Mouse (Mus musculus): ENCODE measurements around the gene Sdhaf1. TPM values are rescaled to one million over a fixed set of nuclear protein-coding genes. Genes with fewer than 3 reads are reported as not detected.

Gene Sdhaf1
- polyA plus RNA-seq, 1 experiment = 10.1 TPM

DNA sequence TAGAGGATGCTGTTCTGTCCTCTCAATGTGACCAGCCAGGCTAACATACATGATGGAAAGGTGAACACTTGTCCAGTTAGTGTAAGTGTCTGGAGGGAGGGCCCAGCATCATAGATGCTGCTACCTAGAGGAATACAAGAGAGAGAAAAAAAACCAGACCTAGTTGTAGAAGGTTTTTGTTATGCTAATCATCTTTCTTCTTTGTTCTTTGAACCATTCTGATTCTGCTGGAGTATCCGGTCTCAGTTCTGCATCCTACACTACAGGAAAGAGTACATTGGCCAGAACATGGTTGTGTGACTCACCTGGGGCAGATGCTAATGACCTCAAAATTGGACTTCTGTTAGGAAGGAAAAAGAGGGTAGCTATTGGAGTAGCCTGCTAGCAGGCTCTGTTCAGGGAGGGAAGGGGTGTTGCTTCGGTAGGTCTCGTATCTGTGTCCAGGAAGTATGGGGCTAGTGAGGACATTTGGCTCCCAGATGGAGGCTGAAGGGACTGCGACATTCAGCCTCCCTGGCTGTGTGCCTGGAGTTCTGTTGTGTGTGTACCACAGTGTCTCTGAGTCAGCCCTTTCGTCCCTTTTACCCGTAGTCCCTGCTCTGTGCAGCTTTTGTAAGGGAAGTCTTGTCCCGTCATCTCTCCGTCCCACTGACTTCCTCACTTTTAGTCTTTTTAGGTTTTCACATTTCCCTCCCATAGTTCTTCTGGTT, 36.8 kb downstream of the Sdhaf1 start:
- WGBS = 44% methylated on average over 8 of the region's 8 CpGs
- Histone ChIP-seq H3K27ac (ENCODE audit: control insufficient read depth, insufficient read depth, low read depth, low read length, poor library complexity) (no peak overlapping the region), H3K4me1 (ENCODE audit: control insufficient read depth, insufficient read depth, low read length) (no peaks in the 10 kb centered on the region), H3K4me3 (replicated peaks; ENCODE audit: control insufficient read depth, low read depth, low read length) (no peak overlapping the region)
- TF ChIP-seq POLR2A (IDR thresholded peaks at IDR 0.05; ENCODE audit: borderline replicate concordance, control insufficient read depth, low read depth, low read length) (no peak), CTCF (IDR thresholded peaks at IDR 0.05; ENCODE audit: control insufficient read depth, insufficient read depth, low read length) (no peak)

DNA sequence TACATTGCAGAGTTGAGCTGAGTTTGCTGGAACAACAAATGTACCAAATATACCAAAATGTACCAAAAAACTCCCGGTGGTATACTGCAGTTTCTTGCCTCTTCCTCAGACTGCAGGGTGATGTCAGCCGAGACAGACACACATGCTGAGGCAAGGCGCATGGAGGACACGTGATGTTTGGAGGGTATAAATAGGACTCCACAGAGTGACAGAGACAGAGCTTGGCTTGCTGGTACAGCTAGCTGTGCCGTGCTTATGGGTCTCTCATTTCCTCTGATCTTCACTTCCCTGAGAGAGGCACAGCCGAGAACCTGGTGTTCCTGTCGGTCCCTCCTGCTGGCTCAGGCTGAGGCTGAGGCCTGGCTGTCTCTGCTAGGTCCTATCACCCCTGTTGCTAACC, 41.0 kb downstream of the Sdhaf1 start:
- WGBS = 78% methylated on average over 7 of the region's 7 CpGs
- no peak overlapping the region for H3K4me3 ChIP-seq (replicated peaks; ENCODE audit: control insufficient read depth, low read depth, low read length)
- no peaks in the 10 kb centered on the region; the same call in 1 of the 2 replicates for H3K4me1 ChIP-seq (ENCODE audit: control insufficient read depth, insufficient read depth, low read length)
- H3K27ac ChIP-seq (ENCODE audit: control insufficient read depth, insufficient read depth, low read depth, low read length, poor library complexity) = no peak overlapping the region
- TF ChIP-seq POLR2A (IDR thresholded peaks at IDR 0.05; ENCODE audit: borderline replicate concordance, control insufficient read depth, low read depth, low read length) = no peak
- TF ChIP-seq CTCF (IDR thresholded peaks at IDR 0.05; ENCODE audit: control insufficient read depth, insufficient read depth, low read length) = no peak

DNA sequence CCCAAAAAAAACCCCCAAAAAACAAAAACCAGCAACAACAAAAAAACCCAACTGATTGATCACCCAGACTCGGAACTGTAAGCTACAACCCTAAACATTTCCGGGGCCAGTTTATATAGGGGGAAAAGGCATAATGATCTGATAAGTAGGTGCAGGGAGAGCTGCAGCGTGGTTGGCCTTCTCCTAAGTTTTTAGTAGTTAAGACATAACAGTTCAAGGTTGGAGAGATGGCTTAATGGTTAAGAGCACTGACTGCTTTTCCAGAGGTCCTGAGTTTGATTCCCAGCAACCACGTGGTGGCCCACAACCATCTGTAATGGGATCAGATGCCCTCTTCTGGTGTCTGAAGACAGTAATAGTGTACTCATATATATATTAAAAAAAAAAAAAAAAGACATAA, 42.2 kb downstream of the Sdhaf1 start:
- H3K27ac ChIP-seq (ENCODE audit: control insufficient read depth, insufficient read depth, low read depth, low read length, poor library complexity) = no peak overlapping the region
- no peak for TF ChIP-seq CTCF (IDR thresholded peaks at IDR 0.05; ENCODE audit: control insufficient read depth, insufficient read depth, low read length)
- TF ChIP-seq POLR2A (IDR thresholded peaks at IDR 0.05; ENCODE audit: borderline replicate concordance, control insufficient read depth, low read depth, low read length) = no peak
- H3K4me1 ChIP-seq (ENCODE audit: control insufficient read depth, insufficient read depth, low read length) = no peaks in the 10 kb centered on the region; the same call in 1 of the 2 replicates
- H3K4me3 ChIP-seq (replicated peaks; ENCODE audit: control insufficient read depth, low read depth, low read length) = no peak overlapping the region
- 81% methylated on average over 4 of the region's 4 CpGs for WGBS

DNA sequence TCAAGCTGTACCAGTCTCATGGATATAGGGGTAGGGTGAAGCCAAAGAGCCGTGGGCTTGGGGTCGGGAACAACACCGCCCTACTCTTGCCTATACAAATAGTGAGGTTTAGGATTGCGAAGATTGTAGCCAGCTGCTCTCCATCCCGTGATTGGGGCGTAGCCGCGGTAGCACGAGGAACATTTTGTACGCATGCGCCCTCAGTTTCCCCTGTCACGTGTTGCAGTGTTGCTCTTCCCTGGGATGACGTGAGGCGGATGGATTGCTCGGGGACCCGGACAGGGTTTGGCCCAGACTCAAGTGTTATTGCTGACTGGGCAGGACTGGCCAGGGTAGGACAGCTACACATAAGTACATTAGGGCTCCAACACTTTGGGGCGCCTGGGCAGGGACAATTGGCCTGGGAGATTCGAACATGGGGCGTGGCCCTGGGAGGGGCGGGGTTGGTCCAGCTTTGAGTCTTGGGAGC, 43.0 kb downstream of the Sdhaf1 start:
- Histone ChIP-seq H3K4me1 (ENCODE audit: control insufficient read depth, insufficient read depth, low read length) (no peaks in the 10 kb centered on the region; the same call in 1 of the 2 replicates), H3K27ac (ENCODE audit: control insufficient read depth, insufficient read depth, low read depth, low read length, poor library complexity) (peak overlapping the region; percentile 90), H3K4me3 (replicated peaks; ENCODE audit: control insufficient read depth, low read depth, low read length) (peak overlapping the region; percentile 82)
- TF ChIP-seq CTCF (IDR thresholded peaks at IDR 0.05; ENCODE audit: control insufficient read depth, insufficient read depth, low read length) (peak; percentile 14; the same call in 1 of the 2 replicates), POLR2A (IDR thresholded peaks at IDR 0.05; ENCODE audit: borderline replicate concordance, control insufficient read depth, low read depth, low read length) (0 out of 2 replicates have a peak, but pooled peaks have one; percentile 34)
- WGBS = under 1% methylated on average over 20 of the region's 20 CpGs

DNA sequence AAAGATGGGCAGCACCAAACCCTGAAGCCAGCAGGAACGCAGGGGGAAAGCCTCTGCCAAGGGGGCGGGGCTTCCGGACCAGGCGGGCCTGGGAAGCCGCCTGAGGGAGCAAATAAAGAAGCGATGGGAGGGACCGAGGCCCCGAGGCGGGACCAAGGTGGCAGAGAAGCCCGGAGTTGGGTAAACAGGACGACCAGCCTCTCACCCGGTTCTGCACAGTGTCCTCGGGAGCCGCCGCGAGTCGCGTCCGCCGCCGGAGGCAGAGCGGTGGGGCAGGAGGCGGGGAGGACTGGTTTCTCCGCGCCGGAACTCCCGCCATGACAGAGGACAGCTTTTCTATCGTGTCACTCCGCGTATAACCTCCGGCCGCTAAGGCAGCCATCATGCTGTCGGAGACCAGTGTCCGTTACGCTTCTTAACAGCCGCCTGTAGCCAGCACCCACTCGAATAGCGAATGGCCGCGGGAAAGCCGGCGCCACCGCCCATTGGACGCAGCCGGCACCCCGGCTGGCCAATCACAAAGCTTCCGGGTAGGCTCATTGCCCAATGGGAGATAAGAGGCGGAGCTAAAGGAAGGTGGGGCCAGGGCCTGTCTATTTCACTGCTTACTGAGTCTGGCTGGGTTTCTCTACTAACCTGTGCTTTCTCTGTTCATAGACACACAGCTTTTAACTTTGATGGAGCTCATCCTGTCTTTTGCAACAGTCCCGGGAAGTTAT, 43.6 kb downstream of the Sdhaf1 start, which contains the start of the genes Thap8 and Wdr62:
Gene Thap8 (plus strand): TSS at position 144 of the 719 bp plus-strand sequence.
Gene Wdr62 (minus strand): TSS at position 469 of the 719 bp plus-strand sequence.
- Histone ChIP-seq H3K27ac (ENCODE audit: control insufficient read depth, insufficient read depth, low read depth, low read length, poor library complexity) (peak within 1 kb of the TSS; percentile 90), H3K4me3 (replicated peaks; ENCODE audit: control insufficient read depth, low read depth, low read length) (peak within 1 kb of the TSS; percentile 82), H3K4me1 (ENCODE audit: control insufficient read depth, insufficient read depth, low read length) (no peaks in the 10 kb centered on the region; the same call in 1 of the 2 replicates)
- WGBS = under 1% methylated on average over 49 of the region's 49 CpGs
- peak; percentile 60; the same call in 1 of the 2 replicates for TF ChIP-seq POLR2A (IDR thresholded peaks at IDR 0.05; ENCODE audit: borderline replicate concordance, control insufficient read depth, low read depth, low read length)
- TF ChIP-seq CTCF (IDR thresholded peaks at IDR 0.05; ENCODE audit: control insufficient read depth, insufficient read depth, low read length) = no peak

DNA sequence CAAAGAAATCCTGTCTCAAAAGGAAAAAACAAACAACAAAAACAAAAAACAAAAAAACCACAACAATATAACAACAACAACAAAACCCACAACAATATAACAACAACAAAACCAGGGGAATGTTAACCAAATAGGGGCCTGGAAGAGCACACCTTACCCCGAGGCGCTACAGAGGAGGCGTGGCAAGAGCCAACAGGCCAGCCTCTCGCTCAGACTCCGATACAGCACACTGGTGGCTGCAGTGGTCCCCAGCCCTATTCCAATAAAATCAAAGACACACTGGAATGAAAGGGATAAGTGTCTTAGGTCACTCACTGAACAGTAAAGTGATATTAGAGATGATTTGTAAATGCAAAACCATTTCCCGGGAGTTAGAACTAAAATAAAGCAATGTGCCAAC, 44.2 kb downstream of the Sdhaf1 start:
- TF ChIP-seq POLR2A (IDR thresholded peaks at IDR 0.05; ENCODE audit: borderline replicate concordance, control insufficient read depth, low read depth, low read length) (no peak), CTCF (IDR thresholded peaks at IDR 0.05; ENCODE audit: control insufficient read depth, insufficient read depth, low read length) (no peak)
- WGBS = under 1% methylated on average over 6 of the region's 6 CpGs
- Histone ChIP-seq H3K4me1 (ENCODE audit: control insufficient read depth, insufficient read depth, low read length) (no peaks in the 10 kb centered on the region; the same call in 1 of the 2 replicates), H3K4me3 (replicated peaks; ENCODE audit: control insufficient read depth, low read depth, low read length) (peak overlapping the region; percentile 82), H3K27ac (ENCODE audit: control insufficient read depth, insufficient read depth, low read depth, low read length, poor library complexity) (peak overlapping the region; percentile 90; the same call in 1 of the 2 replicates)

DNA sequence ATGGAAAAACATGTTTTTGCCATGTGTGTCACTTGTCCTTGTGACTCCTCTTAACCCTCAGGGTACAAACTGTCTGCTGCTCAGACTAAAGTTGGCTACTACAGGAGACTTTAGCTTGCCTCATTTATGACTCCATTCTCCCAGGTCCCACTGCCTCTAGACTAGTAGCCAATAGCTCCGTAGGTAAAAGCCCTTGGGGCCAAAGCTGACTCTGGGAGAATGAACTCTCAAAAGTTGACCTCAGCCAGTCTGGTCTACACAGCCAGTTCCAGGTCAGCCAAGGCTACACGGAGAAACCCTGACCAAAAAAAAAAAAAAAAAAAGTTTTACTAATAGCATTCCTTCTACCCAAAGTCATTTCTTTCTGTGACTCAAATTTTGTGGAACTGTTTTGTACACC, 44.8 kb downstream of the Sdhaf1 start:
- 48% methylated on average over 2 of the region's 2 CpGs for WGBS
- no peak for TF ChIP-seq POLR2A (IDR thresholded peaks at IDR 0.05; ENCODE audit: borderline replicate concordance, control insufficient read depth, low read depth, low read length)
- TF ChIP-seq CTCF (IDR thresholded peaks at IDR 0.05; ENCODE audit: control insufficient read depth, insufficient read depth, low read length) = no peak
- no peak overlapping the region for H3K27ac ChIP-seq (ENCODE audit: control insufficient read depth, insufficient read depth, low read depth, low read length, poor library complexity)
- no peak overlapping the region for H3K4me3 ChIP-seq (replicated peaks; ENCODE audit: control insufficient read depth, low read depth, low read length)
- no peaks in the 10 kb centered on the region; the same call in 1 of the 2 replicates for H3K4me1 ChIP-seq (ENCODE audit: control insufficient read depth, insufficient read depth, low read length)

DNA sequence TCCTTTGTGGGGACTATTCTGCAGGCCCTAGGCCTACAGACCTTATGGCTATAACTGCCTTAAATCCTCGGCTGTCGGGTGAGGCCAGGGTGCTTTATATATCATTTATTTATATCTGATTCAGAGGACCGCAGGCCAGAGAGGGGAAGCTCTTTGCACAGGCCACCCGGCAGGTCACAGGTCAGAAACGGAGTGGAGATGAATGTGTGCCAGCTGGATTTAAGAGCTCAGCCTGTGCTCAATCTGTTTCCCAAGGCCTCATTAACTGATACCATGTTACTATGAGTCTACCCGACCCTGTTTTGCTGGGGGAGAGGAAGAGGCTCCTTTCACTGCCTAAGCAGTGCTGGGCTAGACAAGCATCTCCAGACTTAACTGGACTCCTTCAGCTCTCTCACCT, 49.3 kb downstream of the Sdhaf1 start:
- 89% methylated on average over 6 of the region's 6 CpGs for WGBS
- no peaks in the 10 kb centered on the region for H3K4me1 ChIP-seq (ENCODE audit: control insufficient read depth, insufficient read depth, low read length)
- no peak for TF ChIP-seq POLR2A (IDR thresholded peaks at IDR 0.05; ENCODE audit: borderline replicate concordance, control insufficient read depth, low read depth, low read length)
- no peak for TF ChIP-seq CTCF (IDR thresholded peaks at IDR 0.05; ENCODE audit: control insufficient read depth, insufficient read depth, low read length)
- no peak overlapping the region for H3K27ac ChIP-seq (ENCODE audit: control insufficient read depth, insufficient read depth, low read depth, low read length, poor library complexity)
- no peak overlapping the region for H3K4me3 ChIP-seq (replicated peaks; ENCODE audit: control insufficient read depth, low read depth, low read length)

Other genes starting within 250 kb of the Sdhaf1 start
- not detected in 2 replicates for gene Gm26920, start 233.5 kb downstream of the Sdhaf1 start, polyA plus RNA-seq (2011; ENCODE audit: insufficient read depth, insufficient read length, low replicate concordance, missing spikeins)
- 2.0 and 5.9 TPM in 2 replicates for gene Zfp566, start 233.4 kb downstream of the Sdhaf1 start, polyA plus RNA-seq (2011; ENCODE audit: insufficient read depth, insufficient read length, low replicate concordance, missing spikeins)
- gene Zfp260, start 229.1 kb downstream of the Sdhaf1 start, polyA plus RNA-seq (2011; ENCODE audit: insufficient read depth, insufficient read length, low replicate concordance, missing spikeins) = 9.3 and 27.6 TPM in 2 replicates
- gene Zfp382, start 202.0 kb downstream of the Sdhaf1 start, polyA plus RNA-seq (2011; ENCODE audit: insufficient read depth, insufficient read length, low replicate concordance, missing spikeins) = 0.57 and 0.95 TPM in 2 replicates
- gene Zfp146, start 154.1 kb downstream of the Sdhaf1 start, polyA plus RNA-seq (2011; ENCODE audit: insufficient read depth, insufficient read length, low replicate concordance, missing spikeins) = 11.2 and 13.7 TPM in 2 replicates
- gene Cox7a1, start 139.8 kb downstream of the Sdhaf1 start, polyA plus RNA-seq (2011; ENCODE audit: insufficient read depth, insufficient read length, low replicate concordance, missing spikeins) = 6.8 TPM in 1 of 2 replicates, not detected in the other
- 120 and 171 TPM in 2 replicates for gene Capns1, start 125.1 kb downstream of the Sdhaf1 start, polyA plus RNA-seq (2011; ENCODE audit: insufficient read depth, insufficient read length, low replicate concordance, missing spikeins)
- gene Polr2i, start 91.9 kb downstream of the Sdhaf1 start, polyA plus RNA-seq (2011; ENCODE audit: insufficient read depth, insufficient read length, low replicate concordance, missing spikeins) = 41.5 and 50.8 TPM in 2 replicates
- gene Tbcb, start 91.6 kb downstream of the Sdhaf1 start, polyA plus RNA-seq (2011; ENCODE audit: insufficient read depth, insufficient read length, low replicate concordance, missing spikeins) = 24.0 and 67.8 TPM in 2 replicates
- not detected in 2 replicates for gene Ovol3, start 88.2 kb downstream of the Sdhaf1 start, polyA plus RNA-seq (2011; ENCODE audit: insufficient read depth, insufficient read length, low replicate concordance, missing spikeins)
- not detected in 2 replicates for gene Thap8, start 43.8 kb downstream of the Sdhaf1 start, polyA plus RNA-seq (2011; ENCODE audit: insufficient read depth, insufficient read length, low replicate concordance, missing spikeins)
- gene Wdr62, start 43.5 kb downstream of the Sdhaf1 start, polyA plus RNA-seq (2011; ENCODE audit: insufficient read depth, insufficient read length, low replicate concordance, missing spikeins) = 33.7 and 45.3 TPM in 2 replicates
- 3.2 and 3.5 TPM in 2 replicates for gene Clip3, start 32.2 kb downstream of the Sdhaf1 start, polyA plus RNA-seq (2011; ENCODE audit: insufficient read depth, insufficient read length, low replicate concordance, missing spikeins)
- 11.7 and 23.3 TPM in 2 replicates for gene Alkbh6, start 15.2 kb downstream of the Sdhaf1 start, polyA plus RNA-seq (2011; ENCODE audit: insufficient read depth, insufficient read length, low replicate concordance, missing spikeins)
- gene Syne4, start 9.1 kb downstream of the Sdhaf1 start, polyA plus RNA-seq (2011; ENCODE audit: insufficient read depth, insufficient read length, low replicate concordance, missing spikeins) = 1.3 and 8.9 TPM in 2 replicates
- 0.56 TPM in 1 of 2 replicates, not detected in the other for gene E130208F15Rik, start 2.2 kb downstream of the Sdhaf1 start, polyA plus RNA-seq (2011; ENCODE audit: insufficient read depth, insufficient read length, low replicate concordance, missing spikeins)
- 0.45 and 0.70 TPM in 2 replicates for gene Lrfn3, start 38.9 kb upstream of the Sdhaf1 start, polyA plus RNA-seq (2011; ENCODE audit: insufficient read depth, insufficient read length, low replicate concordance, missing spikeins)
- 164 and 433 TPM in 2 replicates for gene Tyrobp, start 89.9 kb upstream of the Sdhaf1 start, polyA plus RNA-seq (2011; ENCODE audit: insufficient read depth, insufficient read length, low replicate concordance, missing spikeins)
- gene Hcst, start 96.0 kb upstream of the Sdhaf1 start, polyA plus RNA-seq (2011; ENCODE audit: insufficient read depth, insufficient read length, low replicate concordance, missing spikeins) = 47.8 and 107 TPM in 2 replicates
- gene Nfkbid, start 97.8 kb upstream of the Sdhaf1 start, polyA plus RNA-seq (2011; ENCODE audit: insufficient read depth, insufficient read length, low replicate concordance, missing spikeins) = 12.3 and 34.2 TPM in 2 replicates
- gene Aplp1, start 121.6 kb upstream of the Sdhaf1 start, polyA plus RNA-seq (2011; ENCODE audit: insufficient read depth, insufficient read length, low replicate concordance, missing spikeins) = 6.2 TPM in 1 of 2 replicates, not detected in the other
- gene Kirrel2, start 133.8 kb upstream of the Sdhaf1 start, polyA plus RNA-seq (2011; ENCODE audit: insufficient read depth, insufficient read length, low replicate concordance, missing spikeins) = 0.25 and 4.8 TPM in 2 replicates
- gene Nphs1, start 134.4 kb upstream of the Sdhaf1 start, polyA plus RNA-seq (2011; ENCODE audit: insufficient read depth, insufficient read length, low replicate concordance, missing spikeins) = 1.5 TPM in 1 of 2 replicates, not detected in the other
- 1.9 and 3.1 TPM in 2 replicates for gene Prodh2, start 169.7 kb upstream of the Sdhaf1 start, polyA plus RNA-seq (2011; ENCODE audit: insufficient read depth, insufficient read length, low replicate concordance, missing spikeins)
- gene Arhgap33, start 211.2 kb upstream of the Sdhaf1 start, polyA plus RNA-seq (2011; ENCODE audit: insufficient read depth, insufficient read length, low replicate concordance, missing spikeins) = 45.1 and 61.6 TPM in 2 replicates
- 13.1 and 19.0 TPM in 2 replicates for gene Hspb6, start 228.3 kb upstream of the Sdhaf1 start, polyA plus RNA-seq (2011; ENCODE audit: insufficient read depth, insufficient read length, low replicate concordance, missing spikeins)
- gene Proser3, start 228.4 kb upstream of the Sdhaf1 start, polyA plus RNA-seq (2011; ENCODE audit: insufficient read depth, insufficient read length, low replicate concordance, missing spikeins) = 4.2 and 12.8 TPM in 2 replicates
- 22.2 and 47.7 TPM in 2 replicates for gene Lin37, start 235.9 kb upstream of the Sdhaf1 start, polyA plus RNA-seq (2011; ENCODE audit: insufficient read depth, insufficient read length, low replicate concordance, missing spikeins)
- 28.8 and 71.1 TPM in 2 replicates for gene U2af1l4, start 239.4 kb upstream of the Sdhaf1 start, polyA plus RNA-seq (2011; ENCODE audit: insufficient read depth, insufficient read length, low replicate concordance, missing spikeins)
- gene Gm49396, start 239.4 kb upstream of the Sdhaf1 start, polyA plus RNA-seq (2011; ENCODE audit: insufficient read depth, insufficient read length, low replicate concordance, missing spikeins) = 7.6 and 11.0 TPM in 2 replicates
- 50.7 and 98.9 TPM in 2 replicates for gene Psenen, start 239.7 kb upstream of the Sdhaf1 start, polyA plus RNA-seq (2011; ENCODE audit: insufficient read depth, insufficient read length, low replicate concordance, missing spikeins)
- gene Igflr1, start 241.5 kb upstream of the Sdhaf1 start, polyA plus RNA-seq (2011; ENCODE audit: insufficient read depth, insufficient read length, low replicate concordance, missing spikeins) = 11.3 and 15.7 TPM in 2 replicates